Mouse (Mus musculus): Measurements from ENCODE around the gene Scn5a. TPM values are rescaled to one million over a fixed set of nuclear protein-coding genes. Genes with fewer than 3 reads are reported as not detected.

Scn5a gene
- total RNA-seq, 2 experiments from 2014 or later, result not detected

DNA sequence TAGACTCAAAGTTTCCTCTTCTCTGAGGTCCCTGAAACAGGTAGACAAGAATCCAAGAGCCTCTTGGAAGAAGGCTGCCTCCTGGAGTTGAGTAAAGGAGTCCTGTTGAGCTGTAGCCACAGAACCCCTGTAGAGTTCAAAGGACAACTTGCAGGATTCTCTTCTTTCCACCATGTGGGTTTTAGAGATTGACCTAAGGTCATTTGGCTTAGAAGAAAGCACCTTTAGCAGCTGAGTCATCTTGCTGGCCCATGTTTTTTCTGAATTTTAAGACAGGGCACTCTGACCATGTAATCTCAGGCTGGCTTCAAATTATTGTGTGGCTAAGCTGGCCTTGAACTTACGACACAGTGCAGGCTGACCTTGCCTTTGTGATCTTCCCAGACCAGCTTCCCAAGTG is 105.8 kb downstream of the Scn5a start:
- no peak for ATAC-seq (replicated peaks; ENCODE audit: poor library complexity, severe bottlenecking)

- ATAC-seq (replicated peaks; ENCODE audit: poor library complexity, severe bottlenecking), result no peak
Measured at GRCm38 (mm10) chr9:119472412-119472918, 106.4 kb downstream of the Scn5a start.

- ATAC-seq (replicated peaks; ENCODE audit: poor library complexity, severe bottlenecking), result no peak
Measured at GRCm38 (mm10) chr9:119469691-119470353, 109.0 kb downstream of the Scn5a start.

- ATAC-seq (replicated peaks; ENCODE audit: poor library complexity, severe bottlenecking), result peak; percentile 50; the same call in 1 of the 2 replicates
Measured at GRCm38 (mm10) chr9:119465595-119465994, 113.2 kb downstream of the Scn5a start.

DNA sequence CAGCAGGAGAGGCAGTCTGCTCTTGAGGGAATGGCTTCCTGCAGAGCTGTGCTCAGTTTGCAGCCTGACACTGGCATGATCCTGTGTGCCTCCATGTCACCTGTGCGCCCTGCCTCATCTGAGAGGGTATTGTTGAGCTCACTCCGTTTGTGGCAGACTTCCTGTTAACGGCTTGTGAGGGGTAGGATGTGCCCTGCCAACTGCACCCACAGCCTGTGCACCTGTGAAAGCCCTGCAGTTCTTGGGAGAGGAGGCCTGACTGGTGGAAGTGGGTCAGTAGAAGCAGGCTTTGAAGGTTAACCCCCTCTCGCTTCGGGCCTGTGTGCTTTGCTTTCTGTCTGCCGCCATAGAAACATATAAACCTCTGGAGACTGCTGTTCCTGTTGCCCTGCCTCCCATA is 113.8 kb downstream of the Scn5a start:
- no peak for ATAC-seq (replicated peaks; ENCODE audit: poor library complexity, severe bottlenecking)

GRCm38 (mm10) chr9:119460410-119460809 is 118.4 kb downstream of the Scn5a start:
- peak; percentile 79 for ATAC-seq (replicated peaks; ENCODE audit: poor library complexity, severe bottlenecking)

DNA sequence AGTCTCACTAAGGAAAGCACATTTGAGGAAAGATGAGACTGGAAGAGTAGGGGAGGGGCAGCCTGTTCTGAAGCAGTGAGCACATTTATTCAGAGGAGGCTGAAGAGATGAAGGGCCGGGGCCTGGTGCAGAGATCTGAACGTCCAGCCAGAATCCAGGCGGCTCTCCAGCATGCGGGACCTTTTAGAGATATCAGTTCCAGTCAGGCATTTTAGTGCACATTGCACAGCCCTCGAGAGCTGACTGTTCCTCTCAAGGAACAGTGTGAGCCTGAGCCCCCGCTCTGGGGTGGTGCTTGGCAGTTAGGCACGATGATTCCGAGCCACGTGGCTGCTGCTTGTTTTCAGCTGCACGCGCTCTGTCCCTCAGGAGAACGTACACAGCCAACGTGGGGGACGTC is 121.7 kb downstream of the Scn5a start:
- no peak for ATAC-seq (replicated peaks; ENCODE audit: poor library complexity, severe bottlenecking)

- no peak for ATAC-seq (replicated peaks; ENCODE audit: poor library complexity, severe bottlenecking)
Measured at GRCm38 (mm10) chr9:119455967-119456366, 122.8 kb downstream of the Scn5a start.

DNA sequence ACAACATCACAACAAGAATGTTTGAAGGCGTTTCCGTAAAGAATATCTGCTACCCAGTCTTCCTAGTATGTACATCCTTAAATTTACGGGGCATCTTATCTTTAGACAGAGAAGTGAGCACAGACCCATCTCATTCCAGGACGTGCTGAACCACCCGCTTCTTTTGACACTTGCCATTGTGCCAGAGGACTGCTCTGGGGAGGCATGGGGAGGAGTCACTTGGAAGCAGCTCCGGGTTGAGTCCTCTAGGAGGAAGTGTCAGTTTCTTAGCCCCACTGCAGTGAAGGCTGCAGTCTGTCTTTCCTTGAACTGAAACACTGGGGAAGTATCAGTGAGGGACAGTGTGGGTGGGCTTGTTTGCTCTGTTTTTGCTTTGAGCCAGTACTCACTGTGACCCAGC is 133.1 kb downstream of the Scn5a start:
- ATAC-seq (replicated peaks; ENCODE audit: poor library complexity, severe bottlenecking), result peak; percentile 78

GRCm38 (mm10) chr9:119444738-119445429 is 133.9 kb downstream of the Scn5a start, which contains the start of gene Exog:
Exog (plus strand) TSS chr9:119444943.
- peak; percentile 90 for ATAC-seq (replicated peaks; ENCODE audit: poor library complexity, severe bottlenecking)

DNA sequence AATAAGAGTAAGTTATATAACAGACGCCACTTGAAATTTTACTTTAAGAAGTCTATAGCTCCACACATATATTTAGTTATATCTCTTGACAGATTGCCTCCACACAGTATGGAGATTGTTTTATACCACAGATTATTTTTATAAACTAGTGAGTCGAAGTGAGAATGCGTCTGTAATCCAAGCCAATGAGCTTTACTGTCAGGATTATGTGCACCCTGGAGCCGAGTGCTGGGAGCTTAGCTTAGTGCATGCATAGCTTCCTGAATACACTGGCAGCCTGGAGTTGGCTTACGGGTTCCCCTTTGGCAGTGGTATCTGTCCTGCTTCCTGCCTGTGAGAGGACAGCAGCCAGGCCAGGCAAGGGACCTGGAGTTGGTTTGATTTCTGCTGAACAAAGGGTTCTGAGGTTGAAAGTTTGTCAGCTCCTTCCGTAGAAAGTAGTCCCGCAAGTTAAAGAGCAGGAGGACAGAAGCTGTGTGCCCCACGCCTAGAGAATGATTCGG is 140.3 kb downstream of the Scn5a start:
- no peak for ATAC-seq (replicated peaks; ENCODE audit: poor library complexity, severe bottlenecking)

DNA sequence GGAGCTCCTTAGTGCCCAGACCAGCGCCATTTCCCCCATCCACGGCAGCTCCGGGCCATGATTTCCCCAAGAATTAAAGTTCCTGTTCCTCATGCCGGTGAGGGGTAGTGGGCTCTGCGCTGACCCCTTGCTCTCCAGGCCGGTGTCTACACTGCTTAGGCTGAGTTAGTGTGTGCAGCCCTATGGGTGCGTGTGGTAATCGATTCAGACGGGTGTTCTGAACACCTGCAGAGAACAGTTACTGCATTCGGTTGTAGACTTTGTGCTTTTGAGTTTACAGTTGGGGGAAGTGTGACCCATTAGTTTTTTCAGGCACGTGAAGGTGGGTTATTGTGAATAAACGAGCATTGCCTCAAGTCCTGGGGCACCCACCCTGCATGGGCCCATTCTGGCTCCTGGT is 140.8 kb downstream of the Scn5a start:
- no peak for ATAC-seq (replicated peaks; ENCODE audit: poor library complexity, severe bottlenecking)

DNA sequence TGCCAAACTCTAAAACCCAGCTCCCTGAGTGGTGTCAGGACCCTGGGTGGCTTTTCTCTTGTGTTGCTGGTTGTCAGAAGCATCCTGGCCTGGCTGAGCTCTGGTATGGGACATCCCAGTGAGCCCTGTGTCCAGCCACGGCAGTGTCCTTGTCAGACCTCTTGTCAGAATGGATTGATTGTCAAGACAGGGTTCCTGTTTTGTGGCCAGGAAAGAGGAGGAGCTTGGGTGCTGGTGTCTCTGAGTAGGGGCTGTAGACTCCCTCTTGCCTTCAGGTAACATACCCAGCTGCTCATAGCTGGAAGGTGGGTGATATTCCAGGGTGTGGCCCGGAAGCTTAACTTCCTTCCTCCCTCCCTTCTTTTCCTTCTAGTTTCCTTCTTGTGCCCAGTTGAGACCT is 143.0 kb downstream of the Scn5a start:
- peak; percentile 76 for ATAC-seq (replicated peaks; ENCODE audit: poor library complexity, severe bottlenecking)

Other genes starting within 250 kb of the Scn5a start
- gene Acaa1a, start 239.3 kb downstream of the Scn5a start, total RNA-seq (2014; fragmentation: Nextera tagmentation), result 26.4 and 40.6 TPM in 2 replicates
- gene Acaa1a, start 239.3 kb downstream of the Scn5a start, total RNA-seq (2017), result 21.2 and 26.2 TPM in 2 replicates
- 31.1 and 47.6 TPM in 2 replicates for gene Myd88, start 237.6 kb downstream of the Scn5a start, total RNA-seq (2014; fragmentation: Nextera tagmentation)
- gene Myd88, start 237.6 kb downstream of the Scn5a start, total RNA-seq (2017), result 16.4 and 24.2 TPM in 2 replicates
- 4.4 and 7.4 TPM in 2 replicates for gene Xylb, start 221.6 kb downstream of the Scn5a start, total RNA-seq (2014; fragmentation: Nextera tagmentation)
- gene Xylb, start 221.6 kb downstream of the Scn5a start, total RNA-seq (2017), result 2.8 and 4.1 TPM in 2 replicates
- gene Slc22a14, start 213.5 kb downstream of the Scn5a start, total RNA-seq (2014; fragmentation: Nextera tagmentation), result not detected in 2 replicates
- not detected in 2 replicates for gene Slc22a14, start 213.5 kb downstream of the Scn5a start, total RNA-seq (2017)
- 2.0 and 2.9 TPM in 2 replicates for gene Acvr2b, start 176.9 kb downstream of the Scn5a start, total RNA-seq (2014; fragmentation: Nextera tagmentation)
- gene Acvr2b, start 176.9 kb downstream of the Scn5a start, total RNA-seq (2017), result 0.36 and 0.65 TPM in 2 replicates
- gene Exog, start 134.1 kb downstream of the Scn5a start, total RNA-seq (2014; fragmentation: Nextera tagmentation), result 10.4 and 17.7 TPM in 2 replicates
- 4.2 and 4.6 TPM in 2 replicates for gene Exog, start 134.1 kb downstream of the Scn5a start, total RNA-seq (2017)
- not detected in 2 replicates for gene Scn10a, start 140.3 kb upstream of the Scn5a start, total RNA-seq (2014; fragmentation: Nextera tagmentation)
- not detected in 2 replicates for gene Scn10a, start 140.3 kb upstream of the Scn5a start, total RNA-seq (2017)
- gene Scn11a, start 246.4 kb upstream of the Scn5a start, total RNA-seq (2014; fragmentation: Nextera tagmentation), result not detected in 2 replicates
- not detected in 2 replicates for gene Scn11a, start 246.4 kb upstream of the Scn5a start, total RNA-seq (2017)

Data from granulocyte monocyte progenitor cell, adult 5-6 weeks (primary cell).